In genomic region chr4:108349064-108349463, GRCm38 (mm10) we compare ENCODE assay signal across 14 mouse cellular contexts. TPM values are rescaled to one million over a fixed set of nuclear protein-coding genes. Genes with fewer than 3 reads are reported as not detected.
A peak's percentile ranks its signal among the peaks of the same experiment; 100 is the strongest.
DNase-seq lines count a peak whose midpoint lies in the region; ATAC-seq and TF ChIP-seq lines count a peak whose summit lies in the region.
"Had no signal": no experiment of that assay in that cellular context is flagged by ENCODE, and none has a peak within 500 bp of the region (broad histone marks: within the 10 kb centered on the region; RNA-seq: fewer than 3 reads in every experiment).

No protein-coding gene starts in this region.

- H3K9me3 ChIP-seq in heart, postnatal 0 days (replicated peaks; ENCODE audit: control insufficient read depth, low read length), result no peaks in the 10 kb centered on the region
- H3K9me3 ChIP-seq in embryonic facial prominence, embryonic 12.5 days, result no peaks in the 10 kb centered on the region
- H3K9me3 ChIP-seq in liver, embryonic 11.5 days (ENCODE audit: control insufficient read depth, low read length), result no peaks in the 10 kb centered on the region
- H3K9me3 ChIP-seq: hindbrain, embryonic 15.5 days had no signal

- H3K27me3 ChIP-seq in heart, postnatal 0 days (ENCODE audit: control insufficient read depth, insufficient read depth, low read length), result no peaks in the 10 kb centered on the region
- H3K27me3 ChIP-seq in embryonic facial prominence, embryonic 12.5 days, result no peaks in the 10 kb centered on the region
- no peaks in the 10 kb centered on the region for H3K27me3 ChIP-seq in liver, embryonic 11.5 days (replicated peaks; ENCODE audit: control insufficient read depth, insufficient read depth, low read length)
- H3K27me3 ChIP-seq: hindbrain, embryonic 15.5 days had no signal

- no peak for TF ChIP-seq CTCF in heart, postnatal 0 days (IDR thresholded peaks at IDR 0.05; ENCODE audit: low read depth)

- DNase-seq in embryo, embryonic 11 days, result peak; percentile 29
- DNase-seq in embryo, embryonic 10 days (ENCODE audit: low spot score), result no peak
- no peak for DNase-seq in heart, postnatal 0 days (ENCODE audit: low spot score)
- no peak for DNase-seq in heart, adult 8-10 months (ENCODE audit: low spot score)
- no peak for DNase-seq in liver, embryonic 11.5 days (ENCODE audit: low spot score)
- DNase-seq in frontal cortex, postnatal 10 days (ENCODE audit: low spot score in 2 of 2), result no peak
- DNase-seq in yolk sac, embryonic 10.5 days (ENCODE audit: low spot score), result no peak
- DNase-seq: cerebellum, adult 2 months; kidney, postnatal 36 days had no signal

- peak overlapping the region; percentile 71 for H3K27ac ChIP-seq in heart, postnatal 0 days (ENCODE audit: low read depth)
- peak overlapping the region; percentile 95 for H3K27ac ChIP-seq in embryonic facial prominence, embryonic 12.5 days
- peak overlapping the region; percentile 55 for H3K27ac ChIP-seq in liver, embryonic 11.5 days (ENCODE audit: low read depth, low read length)
- H3K27ac ChIP-seq: hindbrain, embryonic 15.5 days had no signal

- no peak for ATAC-seq in heart, postnatal 0 days (ENCODE audit: insufficient read depth, low read depth)
- ATAC-seq in embryonic facial prominence, embryonic 12.5 days (ENCODE audit: insufficient number of reproducible peaks, insufficient read depth, low FRiP score, low TSS enrichment), result no peak
- ATAC-seq in liver, embryonic 11.5 days (replicated peaks; ENCODE audit: low FRiP score), result no peak

- TF ChIP-seq EP300 in heart, postnatal 0 days (IDR thresholded peaks at IDR 0.05; ENCODE audit: low read depth), result no peak

- H3K4me1 ChIP-seq in heart, postnatal 0 days (ENCODE audit: control insufficient read depth, insufficient read depth), result peaks cover 37% of the 10 kb centered on the region
- H3K4me1 ChIP-seq in embryonic facial prominence, embryonic 12.5 days, result peaks cover 63% of the 10 kb centered on the region
- peaks cover 36% of the 10 kb centered on the region for H3K4me1 ChIP-seq in liver, embryonic 11.5 days (replicated peaks; ENCODE audit: control insufficient read depth, insufficient read depth, low read length)

- H3K9ac ChIP-seq in heart, postnatal 0 days (replicated peaks; ENCODE audit: low read depth, low read length), result no peak overlapping the region
- H3K9ac ChIP-seq in embryonic facial prominence, embryonic 12.5 days, result no peak overlapping the region
- H3K9ac ChIP-seq in liver, embryonic 11.5 days (ENCODE audit: low read depth, low read length), result no peak overlapping the region
- H3K9ac ChIP-seq: hindbrain, embryonic 15.5 days had no signal

- H3K4me2 ChIP-seq in heart, postnatal 0 days (ENCODE audit: low read depth, low read length), result no peak overlapping the region
- H3K4me2 ChIP-seq in embryonic facial prominence, embryonic 12.5 days (replicated peaks), result no peak overlapping the region
- H3K4me2 ChIP-seq in liver, embryonic 11.5 days, result no peak overlapping the region
- H3K4me2 ChIP-seq: hindbrain, embryonic 15.5 days; midbrain, embryonic 11.5 days had no signal

- H3K36me3 ChIP-seq in heart, postnatal 0 days (replicated peaks; ENCODE audit: control insufficient read depth, insufficient read depth, low read length), result no peaks in the 10 kb centered on the region
- H3K36me3 ChIP-seq in embryonic facial prominence, embryonic 12.5 days, result no peaks in the 10 kb centered on the region
- no peaks in the 10 kb centered on the region for H3K36me3 ChIP-seq in liver, embryonic 11.5 days (ENCODE audit: control insufficient read depth, insufficient read depth, low read length)
- H3K36me3 ChIP-seq: hindbrain, embryonic 15.5 days had no signal

- 94% methylated on average over 3 of the region's 3 CpGs for WGBS in heart, postnatal 0 days
- 56% methylated on average over 3 of the region's 3 CpGs for WGBS in embryonic facial prominence, embryonic 12.5 days
- WGBS in liver, embryonic 11.5 days, result 68% methylated on average over 3 of the region's 3 CpGs

- H3K4me3 ChIP-seq in heart, postnatal 0 days (ENCODE audit: low read depth, low read length), result no peak overlapping the region
- no peak overlapping the region for H3K4me3 ChIP-seq in embryonic facial prominence, embryonic 12.5 days
- no peak overlapping the region for H3K4me3 ChIP-seq in liver, embryonic 11.5 days (ENCODE audit: low read depth, low read length)
- H3K4me3 ChIP-seq: hindbrain, embryonic 15.5 days had no signal

RNA-seq across cellular contexts. Expression of gene Coa7, which starts 21.1 kb away (rescaled TPM):
- total RNA-seq in heart, postnatal 0 days (2014; rRNA removed; ENCODE audit: low replicate concordance), result 26.0 and 41.8 TPM in 2 replicates
- polyA plus RNA-seq in heart, postnatal 0 days (2015; fragmentation: Nextera tagmentation; extraction: Ambion mirVana), result 61.7 and 63.8 TPM in 2 replicates
- 10 to 100 TPM; 31.0 to 45.6 (median 36.2) TPM for total RNA-seq in heart, adult 8-10 months (2022)
- 55.6 and 58.0 TPM in 2 replicates for polyA plus RNA-seq in embryonic facial prominence, embryonic 12.5 days (2016; fragmentation: Nextera tagmentation; extraction: Ambion mirVana)
- polyA plus RNA-seq in liver, embryonic 11.5 days (2014; fragmentation: Nextera tagmentation; extraction: Ambion mirVana), result 43.1 and 44.2 TPM in 2 replicates

RNA-seq across cellular contexts. Expression of gene Shisal2a, which starts 34.1 kb away (rescaled TPM):
- total RNA-seq in heart, postnatal 0 days (2014; rRNA removed; ENCODE audit: low replicate concordance), result 2.2 TPM in 1 of 2 replicates, not detected in the other
- 1.4 and 2.0 TPM in 2 replicates for polyA plus RNA-seq in heart, postnatal 0 days (2015; fragmentation: Nextera tagmentation; extraction: Ambion mirVana)
- not detected for total RNA-seq in heart, adult 8-10 months (2022)
- 13.3 and 14.4 TPM in 2 replicates for polyA plus RNA-seq in embryonic facial prominence, embryonic 12.5 days (2016; fragmentation: Nextera tagmentation; extraction: Ambion mirVana)
- polyA plus RNA-seq in liver, embryonic 11.5 days (2014; fragmentation: Nextera tagmentation; extraction: Ambion mirVana), result 1.0 and 1.9 TPM in 2 replicates
- total RNA-seq: left cerebral cortex, adult 18-20 months had no signal
- polyA plus RNA-seq: testis, adult 2 months had no signal

RNA-seq across cellular contexts. Expression of gene Zyg11b, which starts 48.2 kb away (rescaled TPM):
- total RNA-seq in heart, postnatal 0 days (2014; rRNA removed; ENCODE audit: low replicate concordance), result 25.2 and 30.3 TPM in 2 replicates
- polyA plus RNA-seq in heart, postnatal 0 days (2015; fragmentation: Nextera tagmentation; extraction: Ambion mirVana), result 5.6 and 6.5 TPM in 2 replicates
- total RNA-seq in heart, adult 8-10 months (2022), result 10 to 100 TPM; 38.1 to 41.9 (median 40.5) TPM
- polyA plus RNA-seq in embryonic facial prominence, embryonic 12.5 days (2016; fragmentation: Nextera tagmentation; extraction: Ambion mirVana), result 18.4 and 20.5 TPM in 2 replicates
- polyA plus RNA-seq in liver, embryonic 11.5 days (2014; fragmentation: Nextera tagmentation; extraction: Ambion mirVana), result 8.8 and 9.1 TPM in 2 replicates

RNA-seq across cellular contexts. Expression of gene Gpx7, which starts 57.7 kb away (rescaled TPM):
- 62.7 and 74.2 TPM in 2 replicates for total RNA-seq in heart, postnatal 0 days (2014; rRNA removed; ENCODE audit: low replicate concordance)
- polyA plus RNA-seq in heart, postnatal 0 days (2015; fragmentation: Nextera tagmentation; extraction: Ambion mirVana), result 51.7 and 52.3 TPM in 2 replicates
- total RNA-seq in heart, adult 8-10 months (2022), result 1 to 10 TPM; 4.4 to 9.5 (median 6.3) TPM
- 62.7 and 67.1 TPM in 2 replicates for polyA plus RNA-seq in embryonic facial prominence, embryonic 12.5 days (2016; fragmentation: Nextera tagmentation; extraction: Ambion mirVana)
- 21.5 and 21.8 TPM in 2 replicates for polyA plus RNA-seq in liver, embryonic 11.5 days (2014; fragmentation: Nextera tagmentation; extraction: Ambion mirVana)
